Mouse (Mus musculus): ENCODE results near the gene Pex11b. TPM values are rescaled to one million over a fixed set of nuclear protein-coding genes. Genes with fewer than 3 reads are reported as not detected.

Pex11b gene
- polyA plus RNA-seq (2012; rRNA removed), result 17.5 and 21.0 TPM in 2 replicates

- Histone ChIP-seq H3K4me1 (ENCODE audit: control insufficient read depth, insufficient read depth, insufficient read length) (peaks cover 2% of the 10 kb centered on the region; the same call in 1 of the 2 replicates), H3K4me3 (ENCODE audit: extremely low read depth, insufficient read depth, insufficient read length) (peak within 1 kb of the TSS; percentile 69), H3K27me3 (ENCODE audit: control insufficient read depth, insufficient read depth, low read length) (no peaks in the 10 kb centered on the region), H3K27ac (ENCODE audit: insufficient read depth, low read length) (peak within 1 kb of the TSS; percentile 65), H3K36me3 (ENCODE audit: control insufficient read depth, insufficient read depth, low read length) (peaks cover 3% of the 10 kb centered on the region; the same call in 1 of the 2 replicates)
- WGBS, result 4% methylated on average over 60 of the region's 60 CpGs
- TF ChIP-seq POLR2A (IDR thresholded peaks at IDR 0.05; ENCODE audit: low read depth, low read length) (peak; percentile 14; the same call in 1 of the 2 replicates), CTCF (IDR thresholded peaks at IDR 0.05; ENCODE audit: extremely low read depth, insufficient read depth, insufficient read length, insufficient replicate concordance) (no peak)
- DNase-seq (ENCODE audit: low read depth in 1 of 2, low spot score in 2 of 2), result peak; percentile 41 to 77
Measured at GRCm38 (mm10) chr3:96634928-96635879, at the start of gene Pex11b, which contains the start of gene Gm42957. Gene Pex11b (plus strand): TSS chr3:96635376. Gene Gm42957 (plus strand): TSS chr3:96635474.

GRCm38 (mm10) chr3:96590657-96591056 is 44.5 kb upstream of the Pex11b start:
- Histone ChIP-seq H3K36me3 (ENCODE audit: control insufficient read depth, insufficient read depth, low read length) (no peaks in the 10 kb centered on the region), H3K4me1 (ENCODE audit: control insufficient read depth, insufficient read depth, insufficient read length) (no peaks in the 10 kb centered on the region), H3K4me3 (ENCODE audit: extremely low read depth, insufficient read depth, insufficient read length) (no peak overlapping the region), H3K27ac (ENCODE audit: insufficient read depth, low read length) (no peak overlapping the region), H3K27me3 (ENCODE audit: control insufficient read depth, insufficient read depth, low read length) (no peaks in the 10 kb centered on the region)
- 86% methylated on average over 4 of the region's 4 CpGs for WGBS
- no peak for TF ChIP-seq POLR2A (IDR thresholded peaks at IDR 0.05; ENCODE audit: low read depth, low read length)
- TF ChIP-seq CTCF (IDR thresholded peaks at IDR 0.05; ENCODE audit: extremely low read depth, insufficient read depth, insufficient read length, insufficient replicate concordance), result no peak
- DNase-seq (ENCODE audit: low read depth in 1 of 2, low spot score in 2 of 2), result no peak

GRCm38 (mm10) chr3:96593374-96593773 is 41.8 kb upstream of the Pex11b start:
- peak overlapping the region; percentile 89 for H3K27ac ChIP-seq (ENCODE audit: insufficient read depth, low read length)
- no peaks in the 10 kb centered on the region for H3K36me3 ChIP-seq (ENCODE audit: control insufficient read depth, insufficient read depth, low read length)
- 2% methylated on average over 10 of the region's 10 CpGs for WGBS
- H3K4me3 ChIP-seq (ENCODE audit: extremely low read depth, insufficient read depth, insufficient read length), result peak overlapping the region; percentile 77
- peaks cover 19% of the 10 kb centered on the region for H3K4me1 ChIP-seq (ENCODE audit: control insufficient read depth, insufficient read depth, insufficient read length)
- peaks cover 20% of the 10 kb centered on the region for H3K27me3 ChIP-seq (ENCODE audit: control insufficient read depth, insufficient read depth, low read length)
- no peak for TF ChIP-seq CTCF (IDR thresholded peaks at IDR 0.05; ENCODE audit: extremely low read depth, insufficient read depth, insufficient read length, insufficient replicate concordance)
- TF ChIP-seq POLR2A (IDR thresholded peaks at IDR 0.05; ENCODE audit: low read depth, low read length), result no peak
- no peak for DNase-seq (ENCODE audit: low read depth in 1 of 2, low spot score in 2 of 2)

- no peaks in the 10 kb centered on the region for H3K36me3 ChIP-seq (ENCODE audit: control insufficient read depth, insufficient read depth, low read length)
- DNase-seq (ENCODE audit: low read depth in 1 of 2, low spot score in 2 of 2), result peak; percentile 86 to 96
- peaks cover 19% of the 10 kb centered on the region for H3K4me1 ChIP-seq (ENCODE audit: control insufficient read depth, insufficient read depth, insufficient read length)
- H3K4me3 ChIP-seq (ENCODE audit: extremely low read depth, insufficient read depth, insufficient read length), result peak within 1 kb of the TSS; percentile 77
- TF ChIP-seq CTCF (IDR thresholded peaks at IDR 0.05; ENCODE audit: extremely low read depth, insufficient read depth, insufficient read length, insufficient replicate concordance), result no peak
- TF ChIP-seq POLR2A (IDR thresholded peaks at IDR 0.05; ENCODE audit: low read depth, low read length), result peak; percentile 42
- WGBS, result under 1% methylated on average over 36 of the region's 38 CpGs
- H3K27me3 ChIP-seq (ENCODE audit: control insufficient read depth, insufficient read depth, low read length), result peaks cover 26% of the 10 kb centered on the region
- peak within 1 kb of the TSS; percentile 89 for H3K27ac ChIP-seq (ENCODE audit: insufficient read depth, low read length)
Measured at GRCm38 (mm10) chr3:96593790-96594560, 41.2 kb upstream of the Pex11b start, which contains the start of gene Polr3gl. Gene Polr3gl (minus strand): TSS chr3:96594181.

GRCm38 (mm10) chr3:96594851-96595250 is 40.3 kb upstream of the Pex11b start:
- Histone ChIP-seq H3K27ac (ENCODE audit: insufficient read depth, low read length) (no peak overlapping the region), H3K4me3 (ENCODE audit: extremely low read depth, insufficient read depth, insufficient read length) (no peak overlapping the region), H3K4me1 (ENCODE audit: control insufficient read depth, insufficient read depth, insufficient read length) (peaks cover 19% of the 10 kb centered on the region), H3K36me3 (ENCODE audit: control insufficient read depth, insufficient read depth, low read length) (no peaks in the 10 kb centered on the region), H3K27me3 (ENCODE audit: control insufficient read depth, insufficient read depth, low read length) (peaks cover 28% of the 10 kb centered on the region)
- 95% methylated on average over 5 of the region's 5 CpGs for WGBS
- no peak for TF ChIP-seq POLR2A (IDR thresholded peaks at IDR 0.05; ENCODE audit: low read depth, low read length)
- no peak for TF ChIP-seq CTCF (IDR thresholded peaks at IDR 0.05; ENCODE audit: extremely low read depth, insufficient read depth, insufficient read length, insufficient replicate concordance)
- no peak for DNase-seq (ENCODE audit: low read depth in 1 of 2, low spot score in 2 of 2)

- Histone ChIP-seq H3K4me3 (ENCODE audit: extremely low read depth, insufficient read depth, insufficient read length) (no peak overlapping the region), H3K27ac (ENCODE audit: insufficient read depth, low read length) (no peak overlapping the region), H3K4me1 (ENCODE audit: control insufficient read depth, insufficient read depth, insufficient read length) (peaks cover 19% of the 10 kb centered on the region), H3K27me3 (ENCODE audit: control insufficient read depth, insufficient read depth, low read length) (peaks cover 28% of the 10 kb centered on the region), H3K36me3 (ENCODE audit: control insufficient read depth, insufficient read depth, low read length) (no peaks in the 10 kb centered on the region)
- no peak for DNase-seq (ENCODE audit: low read depth in 1 of 2, low spot score in 2 of 2)
- WGBS, result 55% methylated on average over 6 of the region's 6 CpGs
- TF ChIP-seq POLR2A (IDR thresholded peaks at IDR 0.05; ENCODE audit: low read depth, low read length) (no peak), CTCF (IDR thresholded peaks at IDR 0.05; ENCODE audit: extremely low read depth, insufficient read depth, insufficient read length, insufficient replicate concordance) (no peak)
Measured at GRCm38 (mm10) chr3:96595661-96596060, 39.5 kb upstream of the Pex11b start.
